Mouse (Mus musculus) heart, adult 2 months (tissue): ENCODE results near the gene Tnfrsf1b. TPM values are rescaled to one million over a fixed set of nuclear protein-coding genes. Genes with fewer than 3 reads are reported as not detected.

Experiments used
- DNase-seq, 2 experiments: peaks; one replicate each; pipeline ENCODE4 v3.0.0; 2021
- H3K27ac ChIP-seq: fragments of 200-600 bp; 2 replicates; pipeline ENCODE4 v1.8.1; 2022
- H3K27me3 ChIP-seq: fragments of 200-500 bp; 2 replicates; pipeline ENCODE4 v1.6.1; 2012; ENCODE audit warnings: mild to moderate bottlenecking, low read length, inconsistent platforms, mixed read lengths; ENCODE audit not compliant: control insufficient read depth, insufficient read depth
- H3K36me3 ChIP-seq: fragments of 200-500 bp; 2 replicates; pipeline ENCODE4 v1.6.1; 2012; ENCODE audit warnings: low read length, inconsistent platforms; ENCODE audit not compliant: control insufficient read depth, insufficient read depth
- H3K4me1 ChIP-seq: fragments of 200-500 bp; 2 replicates; pipeline ENCODE4 v1.6.1; 2011; ENCODE audit warnings: low read length; ENCODE audit not compliant: control insufficient read depth, insufficient read depth
- H3K4me3 ChIP-seq: fragments of 200-600 bp; 2 replicates; pipeline ENCODE4 v1.8.1; 2022
- H3K79me2 ChIP-seq: fragments of 200-500 bp; replicated peaks from 2 replicates; pipeline ENCODE4 v1.6.1; 2012; ENCODE audit warnings: mild to moderate bottlenecking, inconsistent platforms, low read length, moderate library complexity, mixed read lengths; ENCODE audit not compliant: control insufficient read depth, insufficient read depth
- H3K9ac ChIP-seq: fragments of 200-500 bp; 2 replicates; pipeline ENCODE4 v1.6.1; 2012; ENCODE audit warnings: low read depth, mild to moderate bottlenecking, control low read depth, inconsistent platforms, low read length, mixed read lengths
- CTCF ChIP-seq: fragments of 200-600 bp; IDR thresholded peaks from 2 replicates; pipeline ENCODE4 v1.8.1; 2022; ENCODE audit warnings: antibody characterized with exemption, mild to moderate bottlenecking, moderate library complexity
- EP300 ChIP-seq: fragments of 200-500 bp; IDR thresholded peaks from 2 replicates; pipeline ENCODE4 v1.6.1; 2011; ENCODE audit warnings: low read depth, low read length, control low read depth; ENCODE audit not compliant: insufficient read depth
- POLR2A ChIP-seq: fragments of 200-500 bp; IDR thresholded peaks from 2 replicates; pipeline ENCODE4 v1.6.1; 2011; ENCODE audit warnings: mild to moderate bottlenecking, low read depth, low read length, control low read depth; ENCODE audit not compliant: insufficient read depth
- WGBS: fragments of 180-500 bp; shearing (Covaris S2); methylation state at CpG from one replicate; pipeline ENCODE4 v1.1.7; 2018; 5-methylcytosine and 5-hydroxymethylcytosine counted together
- intact Hi-C: fragments of 180-260 bp; cut with DNase I; formaldehyde crosslinking; loops from one replicate; pipeline ENCODE4 v1.15.1; 2025
- polyA plus RNA-seq: library from polyadenylated mRNA; depleted of rRNA; stranded (reverse); fragments of >200 nt; gene quantifications from 2 replicates; pipeline ENCODE4 v1.2.3, GENCODE M21; 2012
- total RNA-seq, 2 experiments: library from RNA; stranded (reverse); gene quantifications; 2 replicates each; pipeline ENCODE4 v1.2.3; 2021

Tnfrsf1b gene
- total and polyA plus RNA-seq, 3 experiments = 4.8 to 7.6 (median 5.4) TPM

DNA sequence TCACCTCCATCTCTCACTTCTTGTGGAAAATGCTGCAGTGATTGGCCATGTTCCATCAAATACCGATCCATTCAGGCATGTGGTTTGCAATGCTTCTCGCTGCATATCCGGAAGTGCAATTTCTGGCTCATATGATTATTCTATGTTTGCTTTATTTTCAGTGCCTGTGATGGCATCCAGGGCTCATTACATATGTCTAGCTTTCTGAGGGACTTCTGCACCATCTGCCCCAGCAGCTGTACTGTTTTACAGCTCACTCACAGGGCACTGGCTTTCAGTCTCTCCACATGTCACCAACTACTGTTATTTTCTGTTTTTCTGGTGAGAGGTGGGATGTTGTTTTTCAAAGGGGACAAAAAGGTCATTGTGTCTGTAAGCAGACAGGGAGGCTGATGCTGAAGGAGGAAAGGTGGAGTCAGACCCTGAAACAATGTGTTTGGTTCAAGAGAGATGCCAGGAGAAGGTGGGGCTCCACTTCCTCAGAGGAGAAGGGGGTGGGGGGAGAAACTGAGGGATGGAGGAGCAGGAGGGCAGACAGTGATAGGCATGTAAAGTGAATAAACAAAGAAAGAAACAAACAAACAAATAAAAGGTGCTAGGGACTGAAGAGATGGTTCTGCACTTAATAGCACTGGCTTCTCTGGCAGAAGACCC is 38.8 kb downstream of the Tnfrsf1b start:
- Histone ChIP-seq H3K4me1 (peaks cover 5% of the 10 kb centered on the region), H3K27me3 (no peaks in the 10 kb centered on the region), H3K79me2 (no peaks in the 10 kb centered on the region), H3K4me3 (no peak overlapping the region), H3K36me3 (no peaks in the 10 kb centered on the region), H3K9ac (no peak overlapping the region), H3K27ac (peak overlapping the region; percentile 70)
- no peak for TF ChIP-seq CTCF
- TF ChIP-seq EP300 = no peak
- TF ChIP-seq POLR2A = no peak
- 37% methylated on average over 3 of the region's 3 CpGs for WGBS
- intact Hi-C loops = no loop called here
- DNase-seq = no peak

DNA sequence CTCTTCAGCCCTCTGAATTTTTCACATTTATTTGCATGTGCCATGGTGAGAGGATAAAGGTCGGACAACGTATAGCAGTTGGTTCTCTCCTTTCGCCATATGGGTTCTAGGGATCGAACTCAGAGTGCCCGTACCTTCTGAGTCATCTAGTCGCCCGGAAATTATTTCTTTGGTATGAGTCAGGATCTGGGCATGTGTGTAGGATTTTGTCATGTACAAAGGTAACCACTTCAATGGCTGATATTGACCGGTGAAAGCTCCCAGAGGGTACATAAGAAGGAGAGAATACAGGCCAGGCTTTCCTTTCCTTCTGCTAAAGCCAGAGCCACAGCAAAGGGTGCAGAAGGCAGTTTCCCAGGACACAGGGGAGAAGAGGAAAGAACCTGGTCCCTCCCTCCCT is 41.9 kb downstream of the Tnfrsf1b start:
- Histone ChIP-seq H3K36me3 (no peaks in the 10 kb centered on the region), H3K27me3 (no peaks in the 10 kb centered on the region), H3K4me1 (peaks cover 15% of the 10 kb centered on the region), H3K9ac (no peak overlapping the region), H3K27ac (no peak overlapping the region), H3K4me3 (no peak overlapping the region), H3K79me2 (no peaks in the 10 kb centered on the region)
- no peak for TF ChIP-seq EP300
- no peak for TF ChIP-seq CTCF
- no peak for TF ChIP-seq POLR2A
- intact Hi-C loops = no loop called here
- 81% methylated on average over 8 of the region's 8 CpGs for WGBS
- no peak for DNase-seq

DNA sequence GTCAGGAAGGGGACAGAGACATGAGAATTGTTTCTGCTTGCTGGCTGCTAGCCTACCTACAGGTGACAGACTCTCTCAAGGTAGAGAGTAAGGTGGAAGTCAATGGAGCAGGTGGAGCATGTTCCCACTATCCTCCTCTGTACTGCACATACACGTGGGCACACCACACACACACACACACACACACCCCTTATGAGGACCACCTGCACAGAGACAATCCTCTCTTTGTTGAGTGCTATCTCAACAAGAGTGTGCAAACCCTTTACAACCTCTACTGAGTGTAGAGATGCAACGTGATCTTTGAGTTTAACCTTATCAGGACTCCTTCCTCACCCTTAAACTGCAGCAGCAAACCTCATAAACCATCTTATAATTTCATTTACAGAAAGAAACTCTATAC is 43.4 kb downstream of the Tnfrsf1b start:
- no peak overlapping the region for H3K9ac ChIP-seq
- no peaks in the 10 kb centered on the region for H3K27me3 ChIP-seq
- DNase-seq = no peak
- TF ChIP-seq POLR2A = no peak
- no peak for TF ChIP-seq CTCF
- no peak for TF ChIP-seq EP300
- no peaks in the 10 kb centered on the region for H3K36me3 ChIP-seq
- peaks cover 14% of the 10 kb centered on the region for H3K4me1 ChIP-seq
- intact Hi-C loops = no loop called here
- H3K79me2 ChIP-seq = no peaks in the 10 kb centered on the region
- H3K4me3 ChIP-seq = no peak overlapping the region
- 49% methylated on average over 2 of the region's 2 CpGs for WGBS
- H3K27ac ChIP-seq = no peak overlapping the region

DNA sequence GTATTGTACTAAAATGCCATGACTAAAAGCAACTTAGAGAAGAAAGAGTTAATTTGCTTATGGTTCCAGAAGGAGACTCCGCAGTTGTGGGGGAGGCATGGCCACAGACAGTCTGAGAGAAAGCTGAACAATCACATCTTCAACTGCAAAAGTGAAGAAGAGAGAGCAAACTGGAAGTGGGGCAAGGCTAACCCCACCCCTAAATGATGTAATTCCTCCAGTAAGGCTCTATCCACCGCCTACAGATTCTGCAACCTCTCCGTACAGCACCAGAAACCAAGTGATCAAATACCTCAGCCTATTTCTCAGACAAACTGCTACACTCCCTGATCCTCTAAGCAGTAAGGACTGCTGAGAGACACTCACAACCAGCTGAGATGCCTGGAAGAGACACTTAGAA is 45.2 kb downstream of the Tnfrsf1b start:
- no peak overlapping the region for H3K9ac ChIP-seq
- WGBS = 53% methylated on average over 3 of the region's 3 CpGs
- no peaks in the 10 kb centered on the region for H3K36me3 ChIP-seq
- intact Hi-C loops = no loop called here
- TF ChIP-seq CTCF = no peak
- H3K27me3 ChIP-seq = no peaks in the 10 kb centered on the region
- H3K4me3 ChIP-seq = no peak overlapping the region
- H3K4me1 ChIP-seq = peaks cover 13% of the 10 kb centered on the region
- no peak for DNase-seq
- H3K27ac ChIP-seq = peak overlapping the region; percentile 20
- H3K79me2 ChIP-seq = no peaks in the 10 kb centered on the region

DNA sequence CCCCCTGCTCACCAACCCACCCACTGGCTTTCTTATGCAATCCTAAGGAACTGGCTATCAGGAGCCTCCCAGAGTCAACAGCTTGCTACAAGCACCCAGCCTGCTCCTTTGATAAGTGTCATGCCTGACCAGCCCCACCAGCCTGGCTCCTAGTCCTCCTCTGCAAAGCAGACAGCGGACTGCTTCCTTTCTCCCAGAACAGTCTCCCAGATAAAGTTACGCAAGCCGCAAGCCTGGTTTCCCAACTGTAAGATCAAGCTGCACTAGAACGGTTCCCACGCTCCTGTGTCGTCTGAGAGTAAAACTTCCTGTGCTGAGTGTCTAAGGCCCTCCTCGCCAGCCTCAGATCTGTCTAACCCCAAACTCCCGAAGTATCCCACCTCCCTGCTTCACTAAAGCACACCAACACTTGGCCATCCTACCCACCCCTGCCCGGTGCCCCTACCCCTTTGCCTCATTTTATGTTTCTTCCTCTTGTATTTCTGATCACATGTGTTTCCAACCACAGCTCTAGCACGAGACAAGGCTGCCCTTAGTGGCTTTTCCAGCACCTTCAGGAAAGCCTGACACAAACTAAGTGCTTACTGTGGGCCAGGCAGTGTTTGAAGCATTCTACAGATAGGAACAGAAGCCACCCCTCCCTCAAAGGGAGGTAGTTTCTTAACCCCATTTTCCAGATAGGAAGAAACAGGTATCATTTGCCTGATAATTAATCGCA is 46.5 kb downstream of the Tnfrsf1b start:
- H3K4me1 ChIP-seq = peaks cover 13% of the 10 kb centered on the region
- no peak overlapping the region for H3K4me3 ChIP-seq
- DNase-seq = peak; percentile 60 to 75
- peak overlapping the region; percentile 60 for H3K9ac ChIP-seq
- TF ChIP-seq EP300 = peak; percentile 61; the same call in 1 of the 2 replicates
- no peak for TF ChIP-seq CTCF
- TF ChIP-seq POLR2A = no peak
- H3K27me3 ChIP-seq = no peaks in the 10 kb centered on the region
- no peaks in the 10 kb centered on the region for H3K36me3 ChIP-seq
- H3K27ac ChIP-seq = peak overlapping the region; percentile 74
- 17% methylated on average over 11 of the region's 11 CpGs for WGBS
- H3K79me2 ChIP-seq = no peaks in the 10 kb centered on the region
- intact Hi-C loops = loop anchor here (5.0 kb wide), 1 partner anchor 87 kb away; no protein-coding TSS in a partner anchor

DNA sequence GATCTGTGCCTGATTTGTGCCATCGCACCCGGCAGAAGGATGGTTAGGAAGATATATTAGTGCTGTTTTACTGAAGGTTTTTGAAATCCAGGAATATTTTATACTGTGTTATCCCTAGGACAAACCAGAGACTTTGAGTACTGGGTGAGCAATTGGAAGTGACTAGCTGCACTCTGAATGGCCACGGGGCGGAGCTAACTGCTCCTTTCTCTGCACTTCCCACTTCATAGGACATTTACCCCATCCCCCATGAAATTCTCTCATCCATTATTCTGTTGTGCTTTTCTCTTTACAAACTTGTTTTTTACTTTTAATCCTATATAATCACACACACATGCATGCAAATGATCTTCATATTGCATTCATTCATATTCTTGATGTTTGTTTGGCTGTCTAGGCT is 50.1 kb downstream of the Tnfrsf1b start:
- Histone ChIP-seq H3K27me3 (no peaks in the 10 kb centered on the region), H3K4me1 (peaks cover 17% of the 10 kb centered on the region), H3K27ac (no peak overlapping the region), H3K79me2 (0 out of 2 replicates have a peak, but pooled peaks cover under 1% of the 10 kb centered on the region), H3K9ac (no peak overlapping the region), H3K36me3 (peaks cover 8% of the 10 kb centered on the region), H3K4me3 (no peak overlapping the region)
- 73% methylated on average over 4 of the region's 4 CpGs for WGBS
- TF ChIP-seq CTCF (peak; percentile 35), POLR2A (no peak)
- intact Hi-C loops = loop anchor here (5.0 kb wide), 1 partner anchor 91 kb away; no protein-coding TSS in a partner anchor
- peak in 1 of 2 experiments; percentile 17 for DNase-seq
